Mouse (Mus musculus) intestine, embryonic 14.5 days (tissue): ENCODE data around the gene Tomm70a. TPM values are rescaled to one million over a fixed set of nuclear protein-coding genes. Genes with fewer than 3 reads are reported as not detected.
"Not testable (repeated sequence)": the region's sequence is repeated elsewhere in the genome, so short reads cannot be mapped to it uniquely, and the experiment has no call there.

ENCODE experiments used
- ATAC-seq: fragments of 200-750 bp; cut with Nextera tagmentation; replicated peaks from 2 replicates; pipeline ENCODE4 v1.8.0; 2017; ENCODE audit warnings: low read depth, moderate number of reproducible peaks, moderate TSS enrichment, moderate library complexity; ENCODE audit not compliant: low FRiP score, low TSS enrichment
- DNase-seq: peaks from one replicate; pipeline ENCODE4 v3.0.0-alpha.2; 2018; ENCODE audit warnings: low spot score
- H3K27ac ChIP-seq: fragments of 300-500 bp; sonication (generic); 2 replicates; pipeline ENCODE4 v1.5.1; 2014; ENCODE audit warnings: low read depth, mild to moderate bottlenecking, control low read depth
- H3K27me3 ChIP-seq: fragments of 300-500 bp; sonication (generic); replicated peaks from 2 replicates; pipeline ENCODE4 v1.6.1; 2014; ENCODE audit warnings: low read length, control low read depth; ENCODE audit not compliant: control insufficient read depth, insufficient read depth
- H3K36me3 ChIP-seq: fragments of 300-500 bp; sonication (generic); 2 replicates; pipeline ENCODE4 v1.6.1; 2014; ENCODE audit warnings: low read length, control low read depth; ENCODE audit not compliant: control insufficient read depth, insufficient read depth
- H3K4me1 ChIP-seq: fragments of 300-500 bp; sonication (generic); replicated peaks from 2 replicates; pipeline ENCODE4 v1.6.1; 2014; ENCODE audit warnings: low read length, control low read depth, mixed read lengths; ENCODE audit not compliant: control insufficient read depth, insufficient read depth
- H3K4me2 ChIP-seq: fragments of 300-500 bp; sonication (generic); 2 replicates; pipeline ENCODE4 v1.6.1; 2014; ENCODE audit warnings: low read length
- H3K4me3 ChIP-seq: fragments of 300-500 bp; sonication (generic); 2 replicates; pipeline ENCODE4 v1.5.1; 2014; ENCODE audit warnings: low read depth, low read length, control low read depth, mixed read lengths
- H3K9ac ChIP-seq: fragments of 300-500 bp; sonication (generic); 2 replicates; pipeline ENCODE4 v1.6.1; 2014; ENCODE audit warnings: mild to moderate bottlenecking, low read length
- H3K9me3 ChIP-seq: fragments of 300-500 bp; sonication (generic); 2 replicates; pipeline ENCODE4 v1.6.1; 2016; ENCODE audit warnings: low read length, control low read depth; ENCODE audit not compliant: control insufficient read depth
- WGBS: fragments of 180-500 bp; shearing (Covaris S2); extraction: QIAGEN DNeasy Blood & Tissue Kit; methylation state at CpG from one replicate; pipeline ENCODE4 v1.1.7; 2014; 5-methylcytosine and 5-hydroxymethylcytosine counted together
- polyA plus RNA-seq: library from polyadenylated mRNA; unstranded; fragments of >200 nt; fragmentation: Nextera tagmentation; extraction: Ambion mirVana; gene quantifications from 2 replicates; pipeline ENCODE4 v1.2.1, GENCODE M21; 2014

Gene Tomm70a
- polyA plus RNA-seq, 1 experiment from 2014 or later: 61.4 TPM

- H3K36me3 ChIP-seq: peaks cover 31% of the 10 kb centered on the region
- 89% methylated on average over 6 of the region's 6 CpGs for WGBS
- H3K4me1 ChIP-seq: 0 out of 2 replicates have a peak, but pooled peaks cover 5% of the 10 kb centered on the region
Measured at GRCm38 (mm10) chr16:57171570-57171969, 50.1 kb downstream of the Tomm70a start.

GRCm38 (mm10) chr16:57174480-57174879, 53.0 kb downstream of the Tomm70a start:
- not testable (repeated sequence) for ATAC-seq, H3K9me3 ChIP-seq, H3K27me3 ChIP-seq, H3K9ac ChIP-seq, H3K4me2 ChIP-seq, H3K27ac ChIP-seq, DNase-seq, H3K4me1 ChIP-seq, H3K4me3 ChIP-seq
- peaks cover 41% of the 10 kb centered on the region for H3K36me3 ChIP-seq

More at GRCm38 (mm10) chr16:57171570-57171969, 50.1 kb downstream of the Tomm70a start:
- no peak overlapping the region for H3K27ac ChIP-seq
- ATAC-seq (no peak), DNase-seq (no peak)
- H3K9me3 ChIP-seq: no peaks in the 10 kb centered on the region
- H3K27me3 ChIP-seq: no peaks in the 10 kb centered on the region
- no peak overlapping the region for H3K9ac ChIP-seq
- H3K4me2 ChIP-seq: no peak overlapping the region
- no peak overlapping the region for H3K4me3 ChIP-seq

- ATAC-seq: no peak
- Histone ChIP-seq H3K4me3 (no peak overlapping the region), H3K9ac (no peak overlapping the region), H3K4me2 (no peak overlapping the region), H3K9me3 (no peaks in the 10 kb centered on the region), H3K4me1 (no peaks in the 10 kb centered on the region), H3K36me3 (peaks cover 40% of the 10 kb centered on the region), H3K27me3 (no peaks in the 10 kb centered on the region), H3K27ac (no peak overlapping the region)
- DNase-seq: no peak
- 66% methylated on average over 2 of the region's 2 CpGs for WGBS
Measured at GRCm38 (mm10) chr16:57175751-57176150, 54.2 kb downstream of the Tomm70a start.

GRCm38 (mm10) chr16:57176276-57176675, 54.8 kb downstream of the Tomm70a start:
- no peak overlapping the region for H3K27ac ChIP-seq
- peaks cover 39% of the 10 kb centered on the region for H3K36me3 ChIP-seq
- DNase-seq (no peak), ATAC-seq (no peak)
- H3K4me3 ChIP-seq: no peak overlapping the region
- no peaks in the 10 kb centered on the region for H3K4me1 ChIP-seq
- H3K27me3 ChIP-seq: no peaks in the 10 kb centered on the region
- no peak overlapping the region for H3K4me2 ChIP-seq
- H3K9ac ChIP-seq: no peak overlapping the region
- no peaks in the 10 kb centered on the region for H3K9me3 ChIP-seq
- 89% methylated on average over 7 of the region's 7 CpGs for WGBS

GRCm38 (mm10) chr16:57177254-57177653, 55.8 kb downstream of the Tomm70a start:
- DNase-seq (no peak), ATAC-seq (no peak)
- WGBS: 73% methylated on average over 2 of the region's 2 CpGs
- no peaks in the 10 kb centered on the region for H3K4me1 ChIP-seq
- no peaks in the 10 kb centered on the region for H3K9me3 ChIP-seq
- H3K27ac ChIP-seq: no peak overlapping the region
- no peak overlapping the region for H3K4me3 ChIP-seq
- no peak overlapping the region for H3K4me2 ChIP-seq
- peaks cover 45% of the 10 kb centered on the region for H3K36me3 ChIP-seq
- H3K27me3 ChIP-seq: no peaks in the 10 kb centered on the region
- H3K9ac ChIP-seq: no peak overlapping the region

GRCm38 (mm10) chr16:57177664-57178063, 56.2 kb downstream of the Tomm70a start:
- no peak overlapping the region for H3K27ac ChIP-seq
- no peaks in the 10 kb centered on the region for H3K9me3 ChIP-seq
- WGBS: 91% methylated on average over 10 of the region's 10 CpGs
- peaks cover 45% of the 10 kb centered on the region for H3K36me3 ChIP-seq
- DNase-seq (no peak), ATAC-seq (no peak)
- H3K4me3 ChIP-seq: no peak overlapping the region
- H3K27me3 ChIP-seq: no peaks in the 10 kb centered on the region
- no peak overlapping the region for H3K4me2 ChIP-seq
- H3K9ac ChIP-seq: no peak overlapping the region
- no peaks in the 10 kb centered on the region for H3K4me1 ChIP-seq

GRCm38 (mm10) chr16:57181180-57181579, 59.7 kb downstream of the Tomm70a start:
- ATAC-seq (no peak), DNase-seq (no peak)
- Histone ChIP-seq H3K27me3 (no peaks in the 10 kb centered on the region), H3K27ac (no peak overlapping the region), H3K36me3 (peaks cover 62% of the 10 kb centered on the region), H3K9me3 (no peaks in the 10 kb centered on the region), H3K4me1 (no peaks in the 10 kb centered on the region), H3K9ac (no peak overlapping the region), H3K4me3 (no peak overlapping the region), H3K4me2 (no peak overlapping the region)
- WGBS: 89% methylated on average over 11 of the region's 11 CpGs

- Histone ChIP-seq H3K9me3 (no peaks in the 10 kb centered on the region), H3K27me3 (no peaks in the 10 kb centered on the region), H3K36me3 (peaks cover 66% of the 10 kb centered on the region), H3K4me2 (no peak overlapping the region), H3K4me1 (no peaks in the 10 kb centered on the region), H3K27ac (no peak overlapping the region), H3K9ac (no peak overlapping the region), H3K4me3 (no peak overlapping the region)
- no peak for ATAC-seq
- no peak for DNase-seq
- 88% methylated on average over 5 of the region's 5 CpGs for WGBS
Measured at GRCm38 (mm10) chr16:57182037-57182436, 60.5 kb downstream of the Tomm70a start.

GRCm38 (mm10) chr16:57186618-57187017, 65.1 kb downstream of the Tomm70a start:
- Histone ChIP-seq H3K27ac (no peak overlapping the region), H3K4me1 (no peaks in the 10 kb centered on the region), H3K27me3 (no peaks in the 10 kb centered on the region), H3K4me2 (no peak overlapping the region), H3K36me3 (peaks cover 62% of the 10 kb centered on the region), H3K9ac (no peak overlapping the region), H3K9me3 (no peaks in the 10 kb centered on the region), H3K4me3 (no peak overlapping the region)
- 93% methylated on average over 4 of the region's 4 CpGs for WGBS
- no peak for ATAC-seq
- no peak for DNase-seq
